Mouse (Mus musculus) brain, embryonic 14.5 days (tissue): ENCODE data around the gene Cd28.

Source experiments
- CTCF ChIP-seq: fragments of 200-500 bp; IDR thresholded peaks from 2 replicates; pipeline ENCODE4 v1.5.1; 2012; ENCODE audit warnings: inconsistent platforms, mild to moderate bottlenecking, moderate library complexity, borderline replicate concordance; ENCODE audit not compliant: insufficient read depth, insufficient read length; ENCODE audit errors: extremely low read depth
- POLR2A ChIP-seq: fragments of 200-500 bp; IDR thresholded peaks from 2 replicates; pipeline ENCODE4 v1.6.1; 2012; ENCODE audit warnings: mild to moderate bottlenecking, inconsistent platforms, borderline replicate concordance; ENCODE audit not compliant: poor library complexity, insufficient read depth, insufficient read length, severe bottlenecking; ENCODE audit errors: extremely low read depth

GRCm38 (mm10) chr1:60746153-60746552, 29.6 kb downstream of the Cd28 start:
- TF ChIP-seq CTCF (no peak), POLR2A (no peak)
